Mouse (Mus musculus) MEL (cell line): ENCODE measurements around the gene Ipmk.

Source experiments
- CTCF ChIP-seq, 3 experiments: IDR thresholded peaks in 2 of 3; conservative IDR thresholded peaks in 1 of 3; 2 replicates each; pipeline ENCODE4 v1.5.1; 2011 to 2012; ENCODE audit warnings: low read length in 3 of 3, low read depth in 2 of 3, mild to moderate bottlenecking in 2 of 3, improper control_type of control experiment in 1 of 3, inconsistent platforms in 1 of 3, mixed read lengths in 1 of 3, moderate library complexity in 1 of 3; ENCODE audit not compliant: control insufficient read depth in 1 of 3, insufficient read depth in 1 of 3, poor library complexity in 1 of 3, severe bottlenecking in 1 of 3
- GATA1 ChIP-seq: IDR thresholded peaks from 2 replicates; pipeline ENCODE4 v1.6.1; 2011; ENCODE audit warnings: low read depth, low read length, improper control_type of control experiment
- ZKSCAN1 ChIP-seq: IDR thresholded peaks from 2 replicates; pipeline ENCODE4 v1.6.1; 2012; ENCODE audit warnings: low read depth, mild to moderate bottlenecking, inconsistent platforms, low read length, improper control_type of control experiment, moderate library complexity

DNA sequence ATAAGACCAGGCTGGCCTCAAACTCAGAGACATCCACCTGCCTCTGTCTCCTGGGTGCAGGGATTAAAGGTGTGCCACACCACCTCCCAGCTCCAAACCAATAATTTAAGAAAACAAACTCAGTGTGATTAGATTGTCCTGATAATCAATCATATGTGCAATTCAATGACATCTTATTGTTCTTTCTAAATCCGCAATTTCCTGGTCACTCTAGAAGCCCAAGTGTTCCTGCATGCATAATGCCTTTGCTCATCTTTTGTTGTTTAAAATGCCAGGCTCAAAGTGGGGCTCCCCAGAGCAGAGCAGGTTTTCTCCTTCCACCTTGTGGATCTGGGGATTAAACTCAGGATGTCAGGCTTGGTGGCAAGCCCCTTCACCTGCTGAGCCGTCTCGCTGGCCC lies 37.3 kb upstream of the Ipmk start:
- TF ChIP-seq ZKSCAN1 = no peak
- no peak for TF ChIP-seq CTCF (IDR thresholded peaks at IDR 0.05 in 2 of 3, conservative IDR thresholded peaks at IDR 0.05 in 1 of 3; ENCODE audit: control insufficient read depth in 1 of 3, insufficient read depth in 1 of 3, low read depth in 2 of 3, low read length in 3 of 3, poor library complexity in 1 of 3, severe bottlenecking in 1 of 3)
- no peak for TF ChIP-seq GATA1
